In genomic region chr8:85379142-85379781, GRCm38 (mm10) we compare ENCODE assay signal across 8 mouse cellular contexts. TPM values are rescaled to one million over a fixed set of nuclear protein-coding genes. Genes with fewer than 3 reads are reported as not detected.
A peak's percentile ranks its signal among the peaks of the same experiment; 100 is the strongest.
DNase-seq lines count a peak whose midpoint lies in the region; ATAC-seq and TF ChIP-seq lines count a peak whose summit lies in the region.

No protein-coding gene starts in this region.

- peak; percentile 70 for ATAC-seq in heart, embryonic 12.5 days (ENCODE audit: insufficient number of reproducible peaks, low FRiP score)
- ATAC-seq in limb, embryonic 11.5 days (ENCODE audit: insufficient number of reproducible peaks, low FRiP score, low TSS enrichment, low read depth), result no peak
- peak; percentile 79 for ATAC-seq in megakaryocyte-erythroid progenitor cell, adult 5-6 weeks (replicated peaks; ENCODE audit: low FRiP score, low TSS enrichment, poor library complexity, severe bottlenecking)
- no peak for ATAC-seq in midbrain, postnatal 0 days (ENCODE audit: low FRiP score)
- no peak for ATAC-seq in forebrain, embryonic 13.5 days
- no peak for ATAC-seq in hindbrain, postnatal 0 days

- DNase-seq in 416B (ENCODE audit: low read depth), result peak; percentile 84
- peak; percentile 89 for DNase-seq in c-Kit-positive CD71-positive TER-119-negative erythroid progenitor cells, embryonic 14.5 days (ENCODE audit: low read depth)
- DNase-seq in limb, embryonic 11.5 days (ENCODE audit: low spot score), result no peak
- no peak for DNase-seq in midbrain, postnatal 0 days (ENCODE audit: low spot score)
- no peak for DNase-seq in hindbrain, postnatal 0 days (ENCODE audit: low spot score)

- H3K9me3 ChIP-seq in heart, embryonic 12.5 days (replicated peaks), result no peaks in the 10 kb centered on the region
- no peaks in the 10 kb centered on the region for H3K9me3 ChIP-seq in limb, embryonic 11.5 days (ENCODE audit: control insufficient read depth, low read length)
- no peaks in the 10 kb centered on the region for H3K9me3 ChIP-seq in midbrain, postnatal 0 days (ENCODE audit: low read length)
- H3K9me3 ChIP-seq in forebrain, embryonic 13.5 days (replicated peaks), result no peaks in the 10 kb centered on the region
- H3K9me3 ChIP-seq in hindbrain, postnatal 0 days (ENCODE audit: low read length), result no peaks in the 10 kb centered on the region

- H3K36me3 ChIP-seq in heart, embryonic 12.5 days, result no peaks in the 10 kb centered on the region
- no peaks in the 10 kb centered on the region for H3K36me3 ChIP-seq in limb, embryonic 11.5 days (ENCODE audit: control insufficient read depth, insufficient read depth, low read length)
- H3K36me3 ChIP-seq in midbrain, postnatal 0 days (ENCODE audit: insufficient read depth, low read length), result no peaks in the 10 kb centered on the region
- no peaks in the 10 kb centered on the region for H3K36me3 ChIP-seq in forebrain, embryonic 13.5 days (ENCODE audit: poor library complexity, severe bottlenecking)
- no peaks in the 10 kb centered on the region for H3K36me3 ChIP-seq in hindbrain, postnatal 0 days (ENCODE audit: insufficient read depth, low read length)

- no peaks in the 10 kb centered on the region for H3K27me3 ChIP-seq in heart, embryonic 12.5 days (replicated peaks)
- H3K27me3 ChIP-seq in limb, embryonic 11.5 days (ENCODE audit: control insufficient read depth, insufficient read depth, low read length), result no peaks in the 10 kb centered on the region
- no peaks in the 10 kb centered on the region for H3K27me3 ChIP-seq in midbrain, postnatal 0 days (ENCODE audit: insufficient read depth, low read length)
- no peaks in the 10 kb centered on the region for H3K27me3 ChIP-seq in forebrain, embryonic 13.5 days
- no peaks in the 10 kb centered on the region for H3K27me3 ChIP-seq in hindbrain, postnatal 0 days (ENCODE audit: insufficient read depth, low read length)

- peaks cover 84% of the 10 kb centered on the region for H3K4me1 ChIP-seq in heart, embryonic 12.5 days (replicated peaks)
- peaks cover 8% of the 10 kb centered on the region; the same call in 1 of the 2 replicates for H3K4me1 ChIP-seq in limb, embryonic 11.5 days (ENCODE audit: control insufficient read depth, insufficient read depth, low read length)
- no peaks in the 10 kb centered on the region for H3K4me1 ChIP-seq in midbrain, postnatal 0 days (ENCODE audit: insufficient read depth, low read length)
- H3K4me1 ChIP-seq in forebrain, embryonic 13.5 days, result no peaks in the 10 kb centered on the region
- H3K4me1 ChIP-seq in hindbrain, postnatal 0 days (ENCODE audit: insufficient read depth, low read length), result no peaks in the 10 kb centered on the region

- WGBS in heart, embryonic 12.5 days, result 12% methylated on average over 2 of the region's 2 CpGs
- WGBS in limb, embryonic 11.5 days, result 33% methylated on average over 2 of the region's 2 CpGs
- 33% methylated on average over 2 of the region's 2 CpGs for WGBS in midbrain, postnatal 0 days
- 47% methylated on average over 2 of the region's 2 CpGs for WGBS in forebrain, embryonic 13.5 days
- WGBS in hindbrain, postnatal 0 days, result 34% methylated on average over 2 of the region's 2 CpGs

- no peak for TF ChIP-seq CTCF in midbrain, postnatal 0 days (IDR thresholded peaks at IDR 0.05)
- TF ChIP-seq CTCF in hindbrain, postnatal 0 days (IDR thresholded peaks at IDR 0.05; ENCODE audit: low read depth), result no peak

- H3K4me3 ChIP-seq in heart, embryonic 12.5 days, result peak overlapping the region; percentile 40
- H3K4me3 ChIP-seq in limb, embryonic 11.5 days (ENCODE audit: low read depth, low read length), result no peak overlapping the region
- no peak overlapping the region for H3K4me3 ChIP-seq in midbrain, postnatal 0 days (ENCODE audit: low read depth, low read length)
- H3K4me3 ChIP-seq in forebrain, embryonic 13.5 days, result no peak overlapping the region
- no peak overlapping the region for H3K4me3 ChIP-seq in hindbrain, postnatal 0 days (ENCODE audit: low read length)

- peak overlapping the region; percentile 97 for H3K27ac ChIP-seq in heart, embryonic 12.5 days (ENCODE audit: poor library complexity, severe bottlenecking)
- 0 out of 2 replicates have a peak overlapping the region, but pooled peaks have one; percentile 21 for H3K27ac ChIP-seq in limb, embryonic 11.5 days (replicated peaks; ENCODE audit: low read depth, low read length)
- no peak overlapping the region for H3K27ac ChIP-seq in midbrain, postnatal 0 days (ENCODE audit: low read depth, low read length)
- H3K27ac ChIP-seq in forebrain, embryonic 13.5 days, result no peak overlapping the region
- H3K27ac ChIP-seq in hindbrain, postnatal 0 days, result no peak overlapping the region

- H3K9ac ChIP-seq in heart, embryonic 12.5 days, result peak overlapping the region; percentile 58; the same call in 1 of the 2 replicates
- H3K9ac ChIP-seq in limb, embryonic 11.5 days (ENCODE audit: low read length), result no peak overlapping the region
- no peak overlapping the region for H3K9ac ChIP-seq in midbrain, postnatal 0 days (replicated peaks; ENCODE audit: low read length, poor library complexity, severe bottlenecking)
- H3K9ac ChIP-seq in forebrain, embryonic 13.5 days, result no peak overlapping the region
- no peak overlapping the region for H3K9ac ChIP-seq in hindbrain, postnatal 0 days (replicated peaks; ENCODE audit: low read length)

- H3K4me2 ChIP-seq in heart, embryonic 12.5 days, result peak overlapping the region; percentile 61
- no peak overlapping the region for H3K4me2 ChIP-seq in limb, embryonic 11.5 days (ENCODE audit: low read depth, severe bottlenecking)
- H3K4me2 ChIP-seq in midbrain, postnatal 0 days (ENCODE audit: low read depth, low read length, poor library complexity, severe bottlenecking), result no peak overlapping the region
- no peak overlapping the region for H3K4me2 ChIP-seq in forebrain, embryonic 13.5 days
- no peak overlapping the region for H3K4me2 ChIP-seq in hindbrain, postnatal 0 days (ENCODE audit: low read depth, low read length)

RNA-seq across cellular contexts. Expression of gene Mylk3, which starts 6.9 kb away (rescaled TPM):
- polyA plus RNA-seq in heart, embryonic 12.5 days (2016; fragmentation: Nextera tagmentation; extraction: Ambion mirVana), result 211 and 224 TPM in 2 replicates
- polyA plus RNA-seq in limb, embryonic 11.5 days (2014; fragmentation: Nextera tagmentation; extraction: Ambion mirVana), result 1.4 and 1.7 TPM in 2 replicates
- total RNA-seq in megakaryocyte-erythroid progenitor cell, adult 5-6 weeks (2014; fragmentation: Nextera tagmentation), result 39.2 and 40.3 TPM in 2 replicates
- 24.3 and 31.6 TPM in 2 replicates for total RNA-seq in megakaryocyte-erythroid progenitor cell, adult 5-6 weeks (2017)
- total RNA-seq in midbrain, postnatal 0 days (2014; rRNA removed), result 0.09 TPM in 1 of 2 replicates, not detected in the other
- polyA plus RNA-seq in midbrain, postnatal 0 days (2015; fragmentation: Nextera tagmentation; extraction: Ambion mirVana), result 0.18 and 0.46 TPM in 2 replicates
- 0.45 and 0.60 TPM in 2 replicates for polyA plus RNA-seq in forebrain, embryonic 13.5 days (2015; fragmentation: Nextera tagmentation; extraction: Ambion mirVana)
- total RNA-seq in hindbrain, postnatal 0 days (2014; rRNA removed), result 0.16 TPM in 1 of 2 replicates, not detected in the other
- 0.19 and 0.26 TPM in 2 replicates for polyA plus RNA-seq in hindbrain, postnatal 0 days (2015; fragmentation: Nextera tagmentation; extraction: Ambion mirVana)

RNA-seq across cellular contexts. Expression of gene 4921524J17Rik, which starts 53.4 kb away (rescaled TPM):
- polyA plus RNA-seq in heart, embryonic 12.5 days (2016; fragmentation: Nextera tagmentation; extraction: Ambion mirVana), result 69.5 and 73.4 TPM in 2 replicates
- 45.0 and 48.8 TPM in 2 replicates for polyA plus RNA-seq in limb, embryonic 11.5 days (2014; fragmentation: Nextera tagmentation; extraction: Ambion mirVana)
- total RNA-seq in megakaryocyte-erythroid progenitor cell, adult 5-6 weeks (2014; fragmentation: Nextera tagmentation), result 25.3 and 33.0 TPM in 2 replicates
- 61.6 and 114 TPM in 2 replicates for total RNA-seq in megakaryocyte-erythroid progenitor cell, adult 5-6 weeks (2017)
- total RNA-seq in midbrain, postnatal 0 days (2014; rRNA removed), result 13.4 and 17.9 TPM in 2 replicates
- 40.7 and 48.0 TPM in 2 replicates for polyA plus RNA-seq in midbrain, postnatal 0 days (2015; fragmentation: Nextera tagmentation; extraction: Ambion mirVana)
- 53.4 and 60.3 TPM in 2 replicates for polyA plus RNA-seq in forebrain, embryonic 13.5 days (2015; fragmentation: Nextera tagmentation; extraction: Ambion mirVana)
- total RNA-seq in hindbrain, postnatal 0 days (2014; rRNA removed), result 11.6 and 13.6 TPM in 2 replicates
- 43.0 and 47.4 TPM in 2 replicates for polyA plus RNA-seq in hindbrain, postnatal 0 days (2015; fragmentation: Nextera tagmentation; extraction: Ambion mirVana)

Comparison
In these comparisons a context has a peak if more than half of its experiments do, and no peak if none do; other contexts are left out.
1. DNase-seq: peak in 416B (single experiment) and c-Kit-positive CD71-positive TER-119-negative erythroid progenitor cells, embryonic 14.5 days (single experiment); none in limb, embryonic 11.5 days (single experiment), midbrain, postnatal 0 days (single experiment) and hindbrain, postnatal 0 days (single experiment).
2. ATAC-seq: peak in heart, embryonic 12.5 days (single experiment) and megakaryocyte-erythroid progenitor cell, adult 5-6 weeks (single experiment); none in limb, embryonic 11.5 days (single experiment), midbrain, postnatal 0 days (single experiment), forebrain, embryonic 13.5 days (single experiment) and hindbrain, postnatal 0 days (single experiment).
3. H3K27ac ChIP-seq: peak in heart, embryonic 12.5 days (single experiment) and limb, embryonic 11.5 days (single experiment); none in midbrain, postnatal 0 days (single experiment), forebrain, embryonic 13.5 days (single experiment) and hindbrain, postnatal 0 days (single experiment).
4. RNA of gene Mylk3, which starts 6.9 kb away (polyA plus RNA-seq): 211 to 224 TPM in heart, embryonic 12.5 days; 1.4 to 1.7 TPM in limb, embryonic 11.5 days, 0.18 to 0.46 TPM in midbrain, postnatal 0 days, 0.45 to 0.60 TPM in forebrain, embryonic 13.5 days and 0.19 to 0.26 TPM in hindbrain, postnatal 0 days; every median in the first group is over 10 times any median in the second.